Mouse (Mus musculus) kidney, postnatal 4 days (tissue): Measurements from ENCODE around the gene Cited1.
A peak's percentile ranks its signal among the peaks of the same experiment; 100 is the strongest.

Source experiments
- DNase-seq, 2 experiments: peaks; one replicate each; pipeline ENCODE4 v3.0.0; 2021; ENCODE audit warnings: mixed read lengths in 2 of 2

Cited1 gene

DNA sequence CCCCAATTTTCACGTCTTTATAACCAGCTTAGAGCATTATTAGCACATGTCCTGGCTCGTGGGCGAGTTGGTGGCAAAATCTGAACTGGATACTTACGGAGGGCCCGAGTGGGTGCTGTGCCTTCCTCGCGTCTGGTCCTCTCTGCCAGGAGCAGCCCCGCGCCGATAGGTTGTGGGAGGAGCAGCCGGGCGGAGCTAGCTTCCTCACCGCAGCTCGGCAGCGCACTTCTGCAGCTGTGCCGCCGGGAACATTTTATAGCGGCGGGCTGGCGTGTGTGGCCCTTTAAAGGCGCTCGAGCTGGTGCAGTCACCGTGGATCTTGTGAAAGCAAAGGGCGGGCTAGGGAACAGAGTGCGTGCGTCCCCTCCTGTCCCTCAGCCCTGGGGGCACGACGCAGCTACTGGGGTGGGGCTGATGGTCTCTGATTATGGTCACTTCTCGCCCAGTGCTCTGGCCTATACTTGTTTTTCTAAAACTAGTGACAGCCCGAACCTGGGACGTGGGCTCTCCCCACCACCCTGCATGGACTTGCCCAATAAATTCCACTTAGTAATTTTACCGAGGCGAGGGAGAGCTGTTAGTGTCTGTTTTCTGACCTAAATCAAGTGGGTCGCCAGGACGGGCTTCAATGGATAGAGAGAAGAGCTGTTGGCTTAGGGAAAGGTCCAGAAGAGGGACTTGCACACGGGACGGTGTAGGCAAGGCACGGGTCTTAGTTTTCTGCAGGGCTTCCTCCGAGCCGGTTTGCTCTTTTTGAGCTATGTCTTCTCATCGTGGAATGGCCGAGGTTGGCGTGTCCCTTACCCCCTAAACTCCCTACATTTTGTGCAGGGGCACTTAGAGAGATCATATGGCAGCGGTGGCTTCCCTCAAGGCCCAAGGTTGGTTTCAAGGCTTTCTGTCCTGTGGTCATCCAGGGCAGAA, at the start of gene Cited1:
Cited1 (minus strand) TSS at position 245 of the 924 bp plus-strand sequence.
- DNase-seq, result peak; percentile 68 to 79

DNA sequence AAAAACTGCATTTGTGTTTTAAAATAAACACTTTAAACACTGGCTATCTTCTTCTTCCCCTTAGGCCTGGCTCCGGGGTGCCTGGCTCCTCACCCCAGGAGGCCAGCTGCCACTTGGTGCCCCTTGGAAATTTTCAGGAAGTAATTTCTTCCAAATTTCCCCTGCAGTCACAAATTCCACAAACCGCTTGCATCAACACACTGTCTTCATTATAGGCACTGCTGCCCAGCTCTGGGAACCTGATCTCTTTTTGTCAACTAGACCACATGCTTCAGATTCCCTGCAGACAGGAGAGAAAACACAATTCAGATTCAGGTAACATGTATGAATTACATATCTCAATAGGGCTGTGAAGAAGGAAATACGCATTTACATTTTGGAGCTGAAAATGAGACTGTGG, 32.9 kb upstream of the Cited1 start:
- no peak for DNase-seq

DNA sequence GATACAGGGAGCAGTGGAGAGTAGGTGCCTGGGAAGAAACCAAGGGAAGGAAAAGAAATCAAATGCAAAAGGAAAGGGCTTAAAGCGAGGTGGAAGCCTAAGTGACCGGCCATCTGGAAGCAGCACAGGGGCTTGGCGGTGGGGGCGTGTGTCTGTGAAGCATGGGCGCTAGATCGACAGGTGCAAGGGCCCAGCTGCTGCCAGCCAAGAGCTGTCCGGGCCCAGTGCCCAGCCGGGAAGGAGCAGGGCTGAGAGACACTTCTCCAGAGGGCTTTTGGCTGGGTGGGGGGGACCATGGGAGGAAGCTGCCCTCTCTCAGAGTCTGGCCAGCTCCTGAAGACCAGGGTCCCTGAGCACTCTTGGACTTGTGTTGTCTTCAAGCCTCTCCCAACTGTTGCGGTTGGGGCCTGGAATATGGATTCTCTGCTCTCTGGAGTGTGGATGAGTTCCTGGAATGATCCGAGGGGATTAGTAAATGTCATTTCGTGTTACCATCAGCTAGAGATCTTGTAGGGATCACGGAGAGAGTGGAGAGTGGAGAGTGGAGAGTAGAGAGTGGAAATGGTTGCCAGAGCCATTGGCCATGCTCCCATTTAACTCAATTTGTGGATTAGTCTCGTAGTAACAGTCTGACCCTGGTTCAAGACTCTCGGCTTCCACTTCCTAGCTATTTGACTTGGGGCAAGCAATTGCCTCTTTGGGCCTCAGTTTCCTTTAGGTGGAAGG, 10.8 kb upstream of the Cited1 start:
- DNase-seq, result no peak

DNA sequence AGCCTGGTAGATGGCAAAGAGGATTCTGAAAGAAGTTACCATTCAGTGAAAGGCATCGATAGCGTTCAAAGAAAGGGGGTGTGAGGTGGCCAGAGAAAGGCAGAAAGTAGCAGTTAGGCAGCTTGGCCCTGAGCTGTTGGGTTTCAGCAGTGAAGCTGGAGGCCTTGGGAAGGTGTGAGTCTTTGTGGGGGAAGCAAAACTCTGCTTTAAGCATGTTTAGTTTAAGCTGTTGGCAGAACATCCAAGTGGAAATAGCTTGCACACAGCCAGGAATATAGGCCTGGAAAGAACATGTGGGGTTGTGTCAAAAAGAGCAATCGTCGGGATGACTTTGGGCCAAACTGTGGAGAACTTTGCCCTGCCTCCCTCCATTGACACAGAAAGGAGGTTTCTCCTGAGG, 7.8 kb upstream of the Cited1 start:
- no peak for DNase-seq

DNA sequence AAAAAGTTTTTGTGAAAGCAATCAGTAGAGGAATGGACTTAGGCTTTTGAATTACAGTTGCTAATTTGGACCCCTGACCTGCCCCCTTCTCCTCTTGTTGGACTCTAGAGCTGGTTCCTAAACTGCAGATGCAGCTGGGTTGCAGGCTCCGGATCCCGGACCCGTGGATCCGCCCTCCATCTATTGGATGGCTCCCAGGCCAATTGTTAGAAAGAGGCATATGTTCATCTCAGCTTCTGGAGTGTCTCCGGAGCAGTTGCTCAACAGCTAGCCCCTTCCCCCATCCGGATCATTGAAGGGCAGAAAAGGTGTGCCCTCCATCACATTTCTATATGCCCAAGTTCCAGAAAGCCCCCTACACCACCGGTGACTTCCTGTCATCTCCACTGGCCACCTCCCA, 1.9 kb upstream of the Cited1 start:
- peak; percentile 57 to 63 for DNase-seq

DNA sequence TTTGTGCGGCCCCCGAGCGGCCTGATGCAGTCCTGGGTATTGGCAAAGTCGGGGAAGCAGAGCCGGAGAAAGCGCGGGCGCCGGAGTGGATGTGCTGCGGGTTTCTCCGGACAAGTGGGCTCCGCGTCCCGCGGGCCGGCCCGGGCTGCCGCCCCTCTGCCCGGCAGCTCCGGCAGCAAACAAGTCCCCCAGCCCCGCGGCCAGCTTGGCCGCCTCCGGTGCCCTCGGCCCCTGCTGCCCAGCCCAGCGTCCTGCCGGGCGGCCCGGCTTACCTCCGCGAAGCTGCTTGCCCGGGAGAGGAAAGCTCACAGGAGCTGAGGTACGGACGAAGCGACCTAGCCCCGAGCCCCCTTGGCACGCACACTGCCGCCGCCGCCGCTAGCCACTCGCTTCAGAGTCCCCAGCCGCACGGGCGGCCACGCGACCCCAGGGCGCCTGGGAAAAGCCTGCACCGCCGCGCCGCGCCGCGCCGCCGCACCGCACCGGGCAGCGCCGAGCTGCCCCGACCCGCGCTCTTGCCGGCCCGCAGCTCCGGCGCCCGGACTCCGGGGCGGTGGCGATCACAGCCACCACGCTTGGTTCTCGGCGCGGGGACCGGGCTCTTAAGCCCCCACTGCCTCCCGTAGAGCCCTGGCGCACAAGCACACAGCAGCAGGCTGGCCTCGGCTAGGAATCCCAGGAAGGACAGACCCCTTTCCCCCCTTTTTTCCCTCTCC, 602 bp downstream of the Cited1 start:
- peak; percentile 29 to 45 for DNase-seq

DNA sequence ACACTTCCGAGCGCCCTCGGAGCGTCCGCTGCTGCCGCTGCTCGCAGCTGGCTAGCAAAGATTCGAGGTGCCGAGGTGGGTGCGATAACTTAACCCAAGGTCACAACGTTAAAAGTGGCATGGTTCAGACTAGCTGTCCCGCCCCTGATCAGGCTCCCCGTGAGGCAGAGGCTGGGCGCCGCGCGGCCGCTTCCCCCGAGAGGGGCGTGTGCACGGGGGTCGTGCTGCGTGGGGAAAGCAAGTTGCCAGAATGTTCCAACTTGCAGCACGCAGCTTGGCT, 1.1 kb downstream of the Cited1 start:
- DNase-seq, result no peak

DNA sequence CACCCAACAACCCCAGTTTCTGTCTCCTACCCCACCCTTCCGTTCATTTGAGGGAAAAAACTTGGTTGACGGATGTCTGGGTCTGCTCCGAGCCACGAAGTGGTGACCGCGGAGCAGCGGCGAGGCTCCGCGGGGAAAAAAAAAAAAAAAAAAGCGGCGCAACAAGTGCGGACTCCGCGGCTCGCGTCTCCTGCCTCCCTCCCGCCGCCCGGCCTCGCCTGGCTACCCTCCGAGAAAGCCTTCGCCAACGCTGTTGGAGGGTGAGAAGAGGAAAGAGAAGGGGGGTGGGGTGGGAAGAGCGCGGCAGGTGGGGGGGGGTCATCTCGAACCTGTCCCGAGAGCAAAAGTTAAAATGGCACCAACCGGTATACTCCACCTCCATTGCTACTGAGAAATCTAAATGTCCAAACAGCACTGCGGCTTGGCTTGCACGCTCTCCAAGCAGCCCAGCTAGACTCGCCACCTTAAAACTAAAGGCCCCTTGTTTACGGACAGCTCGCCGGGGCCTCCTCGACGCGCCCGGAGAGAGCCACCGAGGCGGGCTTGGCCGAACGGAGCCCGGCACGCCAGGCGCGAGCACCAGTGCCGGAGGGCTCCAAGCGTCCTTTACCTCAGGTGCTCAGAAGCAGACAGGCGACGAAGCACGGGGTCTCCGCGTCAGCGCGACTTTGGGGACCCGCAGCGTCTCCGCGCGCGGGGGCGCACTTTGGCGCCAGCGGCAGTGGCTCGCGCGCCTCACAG, 1.7 kb downstream of the Cited1 start:
- peak; percentile 17 to 40 for DNase-seq

DNA sequence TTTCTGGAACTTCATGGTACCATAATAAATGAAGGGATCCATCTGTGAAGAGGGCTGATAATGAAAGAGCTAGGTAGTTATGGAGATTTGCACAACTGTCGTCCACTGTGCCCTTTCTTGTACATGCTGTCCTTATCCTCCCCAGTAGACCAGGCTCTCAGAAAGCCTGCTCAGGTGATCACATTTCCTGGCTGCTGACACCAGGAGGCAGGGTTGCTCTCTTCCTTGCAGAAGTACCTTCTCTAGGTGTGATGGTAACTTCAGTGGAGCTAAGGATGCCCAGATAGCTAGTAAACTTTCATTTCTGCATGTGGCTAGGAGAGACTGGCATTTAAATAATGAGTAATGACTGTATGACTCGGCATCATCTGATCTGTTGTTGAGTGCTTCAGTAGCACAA, 7.6 kb downstream of the Cited1 start:
- DNase-seq, result peak; percentile 17 to 29

DNA sequence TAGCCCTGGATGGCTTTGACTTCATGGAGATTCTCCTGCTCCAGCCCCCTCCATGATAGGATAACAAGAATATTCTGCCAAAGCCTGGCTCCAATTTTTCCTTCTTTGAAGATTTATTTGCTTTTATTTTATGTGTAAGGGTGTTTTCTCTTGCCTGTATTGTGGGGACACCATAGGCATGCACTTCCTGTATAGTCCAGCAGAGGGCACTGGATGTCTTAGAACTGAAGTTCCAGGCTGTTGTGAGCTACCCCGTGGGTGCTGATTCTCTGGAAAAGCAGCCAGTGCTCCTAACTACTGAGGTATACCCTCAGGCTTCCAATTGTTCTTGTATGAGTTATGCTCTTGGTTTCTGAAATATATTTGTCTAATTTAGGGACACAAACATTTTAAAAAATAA, 32.9 kb downstream of the Cited1 start:
- DNase-seq, result peak; percentile 62 to 68

DNA sequence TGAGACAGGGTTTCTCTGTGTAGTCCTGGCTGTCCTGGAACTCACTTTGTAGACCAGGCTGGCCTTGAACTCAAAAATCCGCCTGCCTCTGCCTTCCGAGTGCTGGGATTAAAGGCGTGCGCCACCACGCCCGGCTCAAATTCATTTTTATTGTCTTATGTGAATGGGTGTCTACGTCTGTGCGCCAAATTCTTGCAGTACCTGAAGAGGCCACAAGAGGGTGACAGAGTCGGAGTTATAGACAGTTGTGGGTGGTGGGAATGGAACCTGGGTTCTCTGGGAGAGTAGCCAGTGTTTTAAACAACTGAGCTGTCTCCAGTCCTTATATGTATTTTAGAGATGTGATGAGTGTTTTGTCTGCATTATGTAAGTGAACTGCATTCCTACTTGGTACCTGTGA, 36.6 kb downstream of the Cited1 start:
- peak; percentile 17 to 23 for DNase-seq
